Mouse (Mus musculus): ENCODE data around the gene Pklr. TPM values are rescaled to one million over a fixed set of nuclear protein-coding genes. Genes with fewer than 3 reads are reported as not detected.

The Pklr gene
- polyA plus RNA-seq (2015; fragmentation: Nextera tagmentation; extraction: Ambion mirVana), result 0.17 and 0.92 TPM in 2 replicates

GRCm38 (mm10) chr3:89135958-89136357 lies at the start of gene Pklr:
Gene Pklr, plus strand, starts transcription at chr3:89136142.
- no peaks in the 10 kb centered on the region for H3K36me3 ChIP-seq
- no peak within 1 kb of the TSS for H3K4me3 ChIP-seq
- no peak within 1 kb of the TSS for H3K4me2 ChIP-seq
- H3K9ac ChIP-seq, result no peak within 1 kb of the TSS
- H3K4me1 ChIP-seq, result peaks cover 7% of the 10 kb centered on the region; the same call in 1 of the 2 replicates
- no peaks in the 10 kb centered on the region for H3K9me3 ChIP-seq
- 50% methylated on average over 3 of the region's 3 CpGs for WGBS
- no peak within 1 kb of the TSS for H3K27ac ChIP-seq
- H3K27me3 ChIP-seq, result no peaks in the 10 kb centered on the region
- no peak for ATAC-seq (ENCODE audit: borderline replicate concordance, extremely low read depth, low FRiP score, low TSS enrichment)

GRCm38 (mm10) chr3:89087338-89088110 lies 48.4 kb upstream of the Pklr start:
- no peaks in the 10 kb centered on the region for H3K9me3 ChIP-seq
- WGBS, result 18% methylated on average over 21 of the region's 21 CpGs
- H3K9ac ChIP-seq, result no peak overlapping the region
- peaks cover 37% of the 10 kb centered on the region for H3K4me1 ChIP-seq
- no peak for ATAC-seq (ENCODE audit: borderline replicate concordance, extremely low read depth, low FRiP score, low TSS enrichment)
- peak overlapping the region; percentile 15; the same call in 1 of the 2 replicates for H3K4me3 ChIP-seq
- no peaks in the 10 kb centered on the region for H3K36me3 ChIP-seq
- H3K4me2 ChIP-seq, result peak overlapping the region; percentile 50
- H3K27ac ChIP-seq, result no peak overlapping the region
- peaks cover 11% of the 10 kb centered on the region for H3K27me3 ChIP-seq

GRCm38 (mm10) chr3:89088974-89089373 lies 47.0 kb upstream of the Pklr start:
- no peak for ATAC-seq (ENCODE audit: borderline replicate concordance, extremely low read depth, low FRiP score, low TSS enrichment)
- H3K4me2 ChIP-seq, result peak overlapping the region; percentile 100
- H3K9me3 ChIP-seq, result no peaks in the 10 kb centered on the region
- H3K27ac ChIP-seq, result no peak overlapping the region
- H3K4me1 ChIP-seq, result peaks cover 46% of the 10 kb centered on the region
- WGBS, result 46% methylated on average over 14 of the region's 14 CpGs
- H3K9ac ChIP-seq, result peak overlapping the region; percentile 43; the same call in 1 of the 2 replicates
- H3K36me3 ChIP-seq, result no peaks in the 10 kb centered on the region
- H3K4me3 ChIP-seq, result peak overlapping the region; percentile 71
- peaks cover 14% of the 10 kb centered on the region for H3K27me3 ChIP-seq

GRCm38 (mm10) chr3:89089882-89090591 lies 45.9 kb upstream of the Pklr start:
- peaks cover 46% of the 10 kb centered on the region for H3K4me1 ChIP-seq
- H3K27ac ChIP-seq, result peak overlapping the region; percentile 87
- peak overlapping the region; percentile 69 for H3K9ac ChIP-seq
- peak; percentile 72 for ATAC-seq (ENCODE audit: borderline replicate concordance, extremely low read depth, low FRiP score, low TSS enrichment)
- peak overlapping the region; percentile 71 for H3K4me3 ChIP-seq
- H3K4me2 ChIP-seq, result peak overlapping the region; percentile 100
- no peaks in the 10 kb centered on the region for H3K9me3 ChIP-seq
- H3K27me3 ChIP-seq, result peaks cover 14% of the 10 kb centered on the region
- peaks cover 8% of the 10 kb centered on the region for H3K36me3 ChIP-seq
- WGBS, result under 1% methylated on average over 40 of the region's 40 CpGs

DNA sequence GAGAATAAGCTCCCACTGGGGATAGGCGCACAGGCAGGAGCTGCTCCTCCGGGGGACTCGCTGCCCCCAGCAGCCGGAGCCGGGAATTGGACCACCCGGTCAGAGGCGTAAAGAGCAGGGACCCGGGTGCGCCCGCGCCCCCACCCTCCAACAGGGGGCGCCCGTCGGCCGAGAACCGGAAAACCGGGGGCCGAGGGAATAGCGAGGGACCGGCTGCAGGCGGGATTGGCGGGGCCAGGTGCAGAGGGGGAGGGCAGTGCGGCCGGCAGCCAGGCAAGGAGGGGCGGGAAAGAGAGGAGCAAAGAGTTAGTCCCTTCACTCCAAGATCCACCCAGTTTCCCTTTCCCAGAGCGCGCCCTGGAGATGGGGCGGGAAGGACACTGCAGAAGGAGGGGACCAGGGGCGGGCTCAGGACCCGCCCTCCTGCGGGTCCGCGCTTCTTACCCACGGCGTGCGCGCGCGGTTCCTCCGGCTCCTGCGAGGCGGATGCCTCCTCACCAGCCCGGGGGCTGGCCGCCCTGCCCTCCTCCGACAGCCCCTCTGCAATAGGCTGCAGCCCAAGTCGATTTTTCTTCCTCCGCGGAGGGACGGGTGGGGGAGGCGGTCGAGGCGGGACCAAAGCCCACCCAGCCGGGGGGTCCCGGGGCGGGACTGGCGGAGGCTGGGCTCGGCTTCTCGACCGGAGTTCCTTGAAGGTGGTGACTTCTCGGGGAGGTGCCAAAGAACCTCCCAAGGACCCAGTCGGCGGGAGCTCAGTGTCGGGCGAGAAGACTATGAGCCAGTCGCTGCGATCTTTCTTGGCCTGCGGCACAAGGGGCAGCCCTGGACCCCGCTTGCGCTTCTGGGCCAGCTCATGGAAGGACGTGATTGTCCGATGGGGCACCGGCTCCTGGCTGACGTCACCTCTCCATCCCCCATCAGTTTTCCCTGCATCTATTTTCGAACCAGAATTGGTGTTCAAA lies 45.0 kb upstream of the Pklr start:
- no peaks in the 10 kb centered on the region for H3K9me3 ChIP-seq
- ATAC-seq (ENCODE audit: borderline replicate concordance, extremely low read depth, low FRiP score, low TSS enrichment), result peak; percentile 68
- H3K4me3 ChIP-seq, result peak overlapping the region; percentile 71
- peaks cover 15% of the 10 kb centered on the region for H3K36me3 ChIP-seq
- peaks cover 14% of the 10 kb centered on the region for H3K27me3 ChIP-seq
- WGBS, result under 1% methylated on average over 69 of the region's 74 CpGs
- peak overlapping the region; percentile 100 for H3K4me2 ChIP-seq
- H3K4me1 ChIP-seq, result peaks cover 46% of the 10 kb centered on the region
- peak overlapping the region; percentile 87 for H3K27ac ChIP-seq
- H3K9ac ChIP-seq, result peak overlapping the region; percentile 69

- H3K36me3 ChIP-seq, result peaks cover 21% of the 10 kb centered on the region
- H3K27me3 ChIP-seq, result peaks cover 14% of the 10 kb centered on the region
- peak overlapping the region; percentile 71 for H3K4me3 ChIP-seq
- no peak for ATAC-seq (ENCODE audit: borderline replicate concordance, extremely low read depth, low FRiP score, low TSS enrichment)
- H3K9ac ChIP-seq, result no peak overlapping the region; the same call in 1 of the 2 replicates
- H3K4me2 ChIP-seq, result peak overlapping the region; percentile 100
- H3K9me3 ChIP-seq, result no peaks in the 10 kb centered on the region
- 11% methylated on average over 20 of the region's 20 CpGs for WGBS
- H3K4me1 ChIP-seq, result peaks cover 46% of the 10 kb centered on the region
- no peak overlapping the region for H3K27ac ChIP-seq
Measured at GRCm38 (mm10) chr3:89091811-89092508, 44.0 kb upstream of the Pklr start.

- no peak for ATAC-seq (ENCODE audit: borderline replicate concordance, extremely low read depth, low FRiP score, low TSS enrichment)
- Histone ChIP-seq H3K4me1 (peaks cover 42% of the 10 kb centered on the region), H3K36me3 (peaks cover 28% of the 10 kb centered on the region), H3K27me3 (peaks cover 14% of the 10 kb centered on the region), H3K4me3 (peak overlapping the region; percentile 71), H3K9ac (peak overlapping the region; percentile 27), H3K27ac (no peak overlapping the region), H3K9me3 (no peaks in the 10 kb centered on the region), H3K4me2 (peak overlapping the region; percentile 100)
- WGBS, result 28% methylated on average over 11 of the region's 11 CpGs
Measured at GRCm38 (mm10) chr3:89092509-89093090, 43.3 kb upstream of the Pklr start.

GRCm38 (mm10) chr3:89093175-89093574 lies 42.8 kb upstream of the Pklr start, which contains the start of gene Rusc1:
Gene Rusc1, minus strand, starts transcription at chr3:89093311.
- peak; percentile 49; the same call in 1 of the 2 replicates for ATAC-seq (ENCODE audit: borderline replicate concordance, extremely low read depth, low FRiP score, low TSS enrichment)
- peak within 1 kb of the TSS; percentile 100 for H3K4me2 ChIP-seq
- peaks cover 33% of the 10 kb centered on the region for H3K36me3 ChIP-seq
- peak within 1 kb of the TSS; percentile 71 for H3K4me3 ChIP-seq
- H3K9me3 ChIP-seq, result no peaks in the 10 kb centered on the region
- peaks cover 14% of the 10 kb centered on the region for H3K27me3 ChIP-seq
- H3K27ac ChIP-seq, result no peak within 1 kb of the TSS
- H3K4me1 ChIP-seq, result peaks cover 36% of the 10 kb centered on the region
- 4% methylated on average over 18 of the region's 18 CpGs for WGBS
- H3K9ac ChIP-seq, result peak within 1 kb of the TSS; percentile 27

GRCm38 (mm10) chr3:89094021-89094420 lies 41.9 kb upstream of the Pklr start:
- Histone ChIP-seq H3K9ac (no peak overlapping the region), H3K27ac (no peak overlapping the region), H3K27me3 (peaks cover 14% of the 10 kb centered on the region), H3K9me3 (no peaks in the 10 kb centered on the region), H3K4me3 (no peak overlapping the region), H3K36me3 (peaks cover 41% of the 10 kb centered on the region), H3K4me1 (peaks cover 31% of the 10 kb centered on the region), H3K4me2 (no peak overlapping the region)
- WGBS, result 75% methylated on average over 10 of the region's 10 CpGs
- ATAC-seq (ENCODE audit: borderline replicate concordance, extremely low read depth, low FRiP score, low TSS enrichment), result no peak

DNA sequence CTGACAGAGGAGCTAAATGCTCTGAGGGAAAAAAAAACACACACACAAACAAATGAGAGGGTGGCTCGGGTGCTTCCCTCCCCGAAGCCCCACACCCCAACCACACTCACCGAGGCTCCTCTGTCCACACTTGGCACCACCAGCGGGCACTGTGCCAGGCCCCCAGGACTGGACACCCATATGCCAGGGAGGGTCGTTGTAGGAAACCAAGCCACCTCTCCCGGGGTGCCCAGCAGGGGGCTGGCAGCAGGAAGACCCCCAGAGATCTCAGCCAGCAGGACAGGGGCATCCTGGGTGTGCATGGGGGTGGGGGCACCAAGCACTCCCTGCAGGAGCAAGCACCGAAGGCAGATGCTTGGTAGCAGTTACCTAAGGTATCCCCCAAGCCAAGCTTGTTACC lies 35.1 kb upstream of the Pklr start, which contains the start of gene Gm43738:
Gene Gm43738, minus strand, starts transcription at position 289 of the 400 bp plus-strand sequence.
- no peak for ATAC-seq (ENCODE audit: borderline replicate concordance, extremely low read depth, low FRiP score, low TSS enrichment)
- Histone ChIP-seq H3K27me3 (no peaks in the 10 kb centered on the region), H3K4me1 (peaks cover 25% of the 10 kb centered on the region), H3K4me3 (peak within 1 kb of the TSS; percentile 64), H3K27ac (peak within 1 kb of the TSS; percentile 50), H3K9ac (peak within 1 kb of the TSS; percentile 58), H3K36me3 (peaks cover 36% of the 10 kb centered on the region), H3K4me2 (peak within 1 kb of the TSS; percentile 87), H3K9me3 (no peaks in the 10 kb centered on the region)
- 15% methylated on average over 7 of the region's 7 CpGs for WGBS
